Mouse (Mus musculus): Measurements from ENCODE around the gene Vps72. TPM values are rescaled to one million over a fixed set of nuclear protein-coding genes. Genes with fewer than 3 reads are reported as not detected.
A peak's percentile ranks its signal among the peaks of the same experiment; 100 is the strongest.

The Vps72 gene
- total RNA-seq, 1 experiment, result 35.7 TPM

- no peak for DNase-seq (ENCODE audit: low read depth, low spot score)
These were observed 31.3 kb downstream of the Vps72 start, which contains the start of gene Tnfaip8l2 for GRCm38 (mm10) chr3:95141952-95142616. Gene Tnfaip8l2, minus strand, starts transcription at chr3:95142360.

GRCm38 (mm10) chr3:95142617-95143011 lies 31.8 kb downstream of the Vps72 start:
- Histone ChIP-seq H3K4me3 (ENCODE audit: insufficient read depth in 1 of 2, low read depth in 1 of 2, low read length in 2 of 2, poor library complexity in 1 of 2, severe bottlenecking in 1 of 2) (no peak overlapping the region), H3K9me3 (ENCODE audit: control insufficient read depth, insufficient read depth, low read depth, low read length) (no peaks in the 10 kb centered on the region), H3K36me3 (ENCODE audit: control insufficient read depth, insufficient read depth, low read length, poor library complexity, severe bottlenecking) (no peaks in the 10 kb centered on the region), H3K9ac (ENCODE audit: insufficient read depth, low read depth, low read length, poor library complexity, severe bottlenecking) (no peak overlapping the region), H3K27ac (ENCODE audit: insufficient read depth, low read depth, low read length, poor library complexity, severe bottlenecking) (no peak overlapping the region), H3K4me1 (ENCODE audit: control insufficient read depth in 2 of 2, insufficient read depth in 2 of 2, low read length in 2 of 2, poor library complexity in 1 of 2) (peaks cover 0 to 17% of the 10 kb centered on the region in 2 experiments; a peak in 2 of 4 replicates)
- in situ Hi-C loops (cut with MboI; ENCODE audit: low sequenced_read_pairs in 2 of 2, unreplicated experiment in 2 of 2), result no loop called here
- TF ChIP-seq ZNF384 (IDR thresholded peaks at IDR 0.05; ENCODE audit: low read depth, low read length) (no peak), CHD2 (IDR thresholded peaks at IDR 0.05; ENCODE audit: low read depth, low read length) (no peak), ZC3H11A (IDR thresholded peaks at IDR 0.05; ENCODE audit: borderline replicate concordance, low read depth, low read length) (peak; percentile 47), MAFK (IDR thresholded peaks at IDR 0.05; ENCODE audit: insufficient read depth, low read depth, low read length) (no peak), HCFC1 (IDR thresholded peaks at IDR 0.05; ENCODE audit: borderline replicate concordance, insufficient read depth, low read length) (no peak)
- no peak for DNase-seq (ENCODE audit: low read depth, low spot score)

More at GRCm38 (mm10) chr3:95141952-95142616, 31.3 kb downstream of the Vps72 start, which contains the start of gene Tnfaip8l2:
- Histone ChIP-seq H3K9ac (ENCODE audit: insufficient read depth, low read depth, low read length, poor library complexity, severe bottlenecking) (no peak within 1 kb of the TSS), H3K27ac (ENCODE audit: insufficient read depth, low read depth, low read length, poor library complexity, severe bottlenecking) (no peak within 1 kb of the TSS), H3K4me3 (ENCODE audit: insufficient read depth in 1 of 2, low read depth in 1 of 2, low read length in 2 of 2, poor library complexity in 1 of 2, severe bottlenecking in 1 of 2) (no peak within 1 kb of the TSS), H3K9me3 (ENCODE audit: control insufficient read depth, insufficient read depth, low read depth, low read length) (no peaks in the 10 kb centered on the region), H3K36me3 (ENCODE audit: control insufficient read depth, insufficient read depth, low read length, poor library complexity, severe bottlenecking) (no peaks in the 10 kb centered on the region), H3K4me1 (ENCODE audit: control insufficient read depth in 2 of 2, insufficient read depth in 2 of 2, low read length in 2 of 2, poor library complexity in 1 of 2) (peaks cover 0 to 17% of the 10 kb centered on the region in 2 experiments; a peak in 2 of 4 replicates)
- in situ Hi-C loops (cut with MboI; ENCODE audit: low sequenced_read_pairs in 2 of 2, unreplicated experiment in 2 of 2), result no loop called here
- TF ChIP-seq ZC3H11A (IDR thresholded peaks at IDR 0.05; ENCODE audit: borderline replicate concordance, low read depth, low read length) (no peak), CHD2 (IDR thresholded peaks at IDR 0.05; ENCODE audit: low read depth, low read length) (no peak), HCFC1 (IDR thresholded peaks at IDR 0.05; ENCODE audit: borderline replicate concordance, insufficient read depth, low read length) (no peak), MAFK (IDR thresholded peaks at IDR 0.05; ENCODE audit: insufficient read depth, low read depth, low read length) (no peak), ZNF384 (IDR thresholded peaks at IDR 0.05; ENCODE audit: low read depth, low read length) (no peak)

- Histone ChIP-seq H3K9me3 (ENCODE audit: control insufficient read depth, insufficient read depth, low read depth, low read length) (no peaks in the 10 kb centered on the region), H3K27ac (ENCODE audit: insufficient read depth, low read depth, low read length, poor library complexity, severe bottlenecking) (no peak overlapping the region), H3K9ac (ENCODE audit: insufficient read depth, low read depth, low read length, poor library complexity, severe bottlenecking) (no peak overlapping the region), H3K4me3 (ENCODE audit: insufficient read depth in 1 of 2, low read depth in 1 of 2, low read length in 2 of 2, poor library complexity in 1 of 2, severe bottlenecking in 1 of 2) (no peak overlapping the region), H3K4me1 (ENCODE audit: control insufficient read depth in 2 of 2, insufficient read depth in 2 of 2, low read length in 2 of 2, poor library complexity in 1 of 2) (no peaks in the 10 kb centered on the region), H3K36me3 (ENCODE audit: control insufficient read depth, insufficient read depth, low read length, poor library complexity, severe bottlenecking) (no peaks in the 10 kb centered on the region)
- no peak for TF ChIP-seq ZC3H11A (IDR thresholded peaks at IDR 0.05; ENCODE audit: borderline replicate concordance, low read depth, low read length)
- no peak for TF ChIP-seq CHD2 (IDR thresholded peaks at IDR 0.05; ENCODE audit: low read depth, low read length)
- TF ChIP-seq ZNF384 (IDR thresholded peaks at IDR 0.05; ENCODE audit: low read depth, low read length), result no peak
- no peak for TF ChIP-seq HCFC1 (IDR thresholded peaks at IDR 0.05; ENCODE audit: borderline replicate concordance, insufficient read depth, low read length)
- no peak for TF ChIP-seq MAFK (IDR thresholded peaks at IDR 0.05; ENCODE audit: insufficient read depth, low read depth, low read length)
- DNase-seq (ENCODE audit: low read depth, low spot score), result no peak
- in situ Hi-C loops (cut with MboI; ENCODE audit: low sequenced_read_pairs in 2 of 2, unreplicated experiment in 2 of 2), result no loop called here
These were observed 37.1 kb downstream of the Vps72 start for GRCm38 (mm10) chr3:95147924-95148323.

- H3K4me3 ChIP-seq (ENCODE audit: insufficient read depth in 1 of 2, low read depth in 1 of 2, low read length in 2 of 2, poor library complexity in 1 of 2, severe bottlenecking in 1 of 2), result no peak overlapping the region
- H3K36me3 ChIP-seq (ENCODE audit: control insufficient read depth, insufficient read depth, low read length, poor library complexity, severe bottlenecking), result no peaks in the 10 kb centered on the region
- no peak for DNase-seq (ENCODE audit: low read depth, low spot score)
- no peak for TF ChIP-seq CHD2 (IDR thresholded peaks at IDR 0.05; ENCODE audit: low read depth, low read length)
- no peak for TF ChIP-seq ZNF384 (IDR thresholded peaks at IDR 0.05; ENCODE audit: low read depth, low read length)
- no peak for TF ChIP-seq HCFC1 (IDR thresholded peaks at IDR 0.05; ENCODE audit: borderline replicate concordance, insufficient read depth, low read length)
- TF ChIP-seq ZC3H11A (IDR thresholded peaks at IDR 0.05; ENCODE audit: borderline replicate concordance, low read depth, low read length), result no peak
- TF ChIP-seq MAFK (IDR thresholded peaks at IDR 0.05; ENCODE audit: insufficient read depth, low read depth, low read length), result no peak
- no peaks in the 10 kb centered on the region for H3K9me3 ChIP-seq (ENCODE audit: control insufficient read depth, insufficient read depth, low read depth, low read length)
- in situ Hi-C loops (cut with MboI; ENCODE audit: low sequenced_read_pairs in 2 of 2, unreplicated experiment in 2 of 2), result no loop called here
- no peak overlapping the region; the same call in 1 of the 2 replicates for H3K27ac ChIP-seq (ENCODE audit: insufficient read depth, low read depth, low read length, poor library complexity, severe bottlenecking)
- no peak overlapping the region for H3K9ac ChIP-seq (ENCODE audit: insufficient read depth, low read depth, low read length, poor library complexity, severe bottlenecking)
- no peaks in the 10 kb centered on the region for H3K4me1 ChIP-seq (ENCODE audit: control insufficient read depth in 2 of 2, insufficient read depth in 2 of 2, low read length in 2 of 2, poor library complexity in 1 of 2)
These were observed 43.1 kb downstream of the Vps72 start for GRCm38 (mm10) chr3:95153874-95154273.
